Mouse (Mus musculus): ENCODE measurements around the gene Gimap4. TPM values are rescaled to one million over a fixed set of nuclear protein-coding genes. Genes with fewer than 3 reads are reported as not detected.

Gene Gimap4
- polyA plus RNA-seq, 1 experiment from 2014 or later: 10.1 TPM

GRCm38 (mm10) chr6:48658721-48659120 lies 25.6 kb upstream of the Gimap4 start:
- Histone ChIP-seq H3K9me3 (replicated peaks) (no peaks in the 10 kb centered on the region), H3K36me3 (no peaks in the 10 kb centered on the region), H3K4me3 (no peak overlapping the region), H3K4me1 (no peaks in the 10 kb centered on the region), H3K27me3 (ENCODE audit: low read depth, poor library complexity, severe bottlenecking) (no peaks in the 10 kb centered on the region), H3K27ac (no peak overlapping the region)
- 78% methylated on average over 5 of the region's 5 CpGs for WGBS
- DNase-seq (ENCODE audit: low spot score): no peak

DNA sequence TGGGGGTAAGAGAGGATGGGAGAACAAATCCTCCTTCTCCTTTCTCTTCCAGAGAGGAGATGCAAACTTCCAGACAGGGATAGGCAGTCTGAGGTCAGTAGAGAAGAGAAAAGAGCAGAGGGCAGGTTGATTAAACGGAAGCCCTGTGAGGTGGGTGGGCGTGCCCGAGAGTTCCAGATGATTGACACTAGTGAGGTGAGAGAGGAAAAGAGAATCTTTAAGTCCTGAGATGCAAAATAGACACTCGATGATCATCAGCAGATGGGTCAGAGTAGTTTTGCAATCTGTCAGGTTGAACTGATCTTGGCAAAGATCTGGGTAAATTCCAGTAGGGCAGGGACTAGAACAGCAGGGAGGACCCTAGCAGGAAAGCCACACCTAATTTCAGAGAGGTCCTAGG lies 19.6 kb upstream of the Gimap4 start:
- Histone ChIP-seq H3K27me3 (ENCODE audit: low read depth, poor library complexity, severe bottlenecking) (no peaks in the 10 kb centered on the region), H3K36me3 (no peaks in the 10 kb centered on the region), H3K27ac (no peak overlapping the region), H3K4me3 (no peak overlapping the region), H3K4me1 (no peaks in the 10 kb centered on the region), H3K9me3 (replicated peaks) (no peaks in the 10 kb centered on the region)
- 90% methylated on average over 4 of the region's 4 CpGs for WGBS
- DNase-seq (ENCODE audit: low spot score): no peak

DNA sequence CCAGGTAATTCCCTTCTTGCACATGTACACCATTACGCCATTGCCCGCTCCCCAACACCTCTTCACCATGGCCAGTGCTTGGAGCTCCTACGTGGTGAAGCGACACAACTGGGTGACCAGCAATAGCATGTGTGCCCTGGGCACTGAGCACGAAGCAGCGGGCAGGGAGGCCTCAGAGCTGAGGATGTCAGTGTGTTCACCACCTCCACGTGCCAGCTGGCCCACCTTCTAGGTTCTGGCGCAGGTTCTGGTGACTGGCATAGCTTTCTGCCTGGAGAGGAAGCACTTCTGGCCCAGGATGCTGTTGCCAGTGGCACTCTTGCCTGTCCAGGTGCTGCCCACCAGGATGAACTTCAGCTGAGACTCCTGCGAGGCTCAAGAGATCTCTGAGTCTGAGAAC lies 18.9 kb upstream of the Gimap4 start:
- no peak for DNase-seq (ENCODE audit: low spot score)
- H3K27me3 ChIP-seq (ENCODE audit: low read depth, poor library complexity, severe bottlenecking): no peaks in the 10 kb centered on the region
- WGBS: 92% methylated on average over 9 of the region's 9 CpGs
- H3K27ac ChIP-seq: no peak overlapping the region
- H3K36me3 ChIP-seq: no peaks in the 10 kb centered on the region
- no peaks in the 10 kb centered on the region for H3K4me1 ChIP-seq
- no peaks in the 10 kb centered on the region for H3K9me3 ChIP-seq (replicated peaks)
- no peak overlapping the region for H3K4me3 ChIP-seq

GRCm38 (mm10) chr6:48666159-48666586 lies 18.2 kb upstream of the Gimap4 start:
- H3K9me3 ChIP-seq (replicated peaks): no peaks in the 10 kb centered on the region
- H3K4me1 ChIP-seq: no peaks in the 10 kb centered on the region
- no peaks in the 10 kb centered on the region for H3K27me3 ChIP-seq (ENCODE audit: low read depth, poor library complexity, severe bottlenecking)
- no peak overlapping the region for H3K27ac ChIP-seq
- no peak for DNase-seq (ENCODE audit: low spot score)
- WGBS: 49% methylated on average over 7 of the region's 7 CpGs
- H3K36me3 ChIP-seq: no peaks in the 10 kb centered on the region
- no peak overlapping the region for H3K4me3 ChIP-seq

GRCm38 (mm10) chr6:48668022-48668421 lies 16.3 kb upstream of the Gimap4 start:
- Histone ChIP-seq H3K36me3 (no peaks in the 10 kb centered on the region), H3K4me1 (no peaks in the 10 kb centered on the region), H3K27ac (no peak overlapping the region), H3K27me3 (ENCODE audit: low read depth, poor library complexity, severe bottlenecking) (no peaks in the 10 kb centered on the region), H3K9me3 (replicated peaks) (no peaks in the 10 kb centered on the region), H3K4me3 (no peak overlapping the region)
- no peak for DNase-seq (ENCODE audit: low spot score)

GRCm38 (mm10) chr6:48669446-48669969 lies 14.8 kb upstream of the Gimap4 start:
- DNase-seq (ENCODE audit: low spot score): no peak
- Histone ChIP-seq H3K27ac (no peak overlapping the region), H3K4me3 (no peak overlapping the region), H3K27me3 (ENCODE audit: low read depth, poor library complexity, severe bottlenecking) (no peaks in the 10 kb centered on the region), H3K4me1 (no peaks in the 10 kb centered on the region), H3K36me3 (no peaks in the 10 kb centered on the region), H3K9me3 (replicated peaks) (no peaks in the 10 kb centered on the region)
- WGBS: 64% methylated on average over 2 of the region's 2 CpGs

GRCm38 (mm10) chr6:48674291-48675058 lies 9.9 kb upstream of the Gimap4 start:
- no peak for DNase-seq (ENCODE audit: low spot score)
- no peaks in the 10 kb centered on the region for H3K36me3 ChIP-seq
- 95% methylated on average over 9 of the region's 9 CpGs for WGBS
- H3K27me3 ChIP-seq (ENCODE audit: low read depth, poor library complexity, severe bottlenecking): no peaks in the 10 kb centered on the region
- H3K27ac ChIP-seq: no peak overlapping the region
- no peaks in the 10 kb centered on the region for H3K9me3 ChIP-seq (replicated peaks)
- no peak overlapping the region for H3K4me3 ChIP-seq
- peaks cover 7% of the 10 kb centered on the region for H3K4me1 ChIP-seq

DNA sequence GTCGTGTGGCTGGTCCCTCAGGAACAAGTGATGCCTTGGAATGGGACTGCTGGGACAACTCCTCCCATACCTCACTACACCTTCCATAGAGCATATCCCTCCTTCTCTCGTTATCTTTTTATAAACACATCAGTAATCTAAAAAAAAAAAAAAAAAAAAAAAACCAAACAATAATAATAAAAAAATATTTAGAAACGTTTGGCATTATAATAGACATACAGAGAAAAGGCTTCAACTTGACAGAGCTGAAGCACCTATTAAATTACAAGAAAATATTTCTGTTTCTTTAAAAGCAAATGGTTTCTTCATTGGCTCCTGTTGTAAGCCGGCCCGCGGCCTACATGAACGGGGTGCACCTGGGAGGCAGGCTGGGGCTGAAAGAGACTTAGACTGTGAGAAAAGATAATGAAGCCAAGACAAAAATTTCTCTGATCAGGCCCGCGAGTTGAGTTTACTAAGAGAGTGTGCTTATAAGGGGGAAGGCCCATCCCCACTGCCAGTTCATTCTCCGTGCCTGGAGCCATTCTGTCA lies 8.9 kb upstream of the Gimap4 start:
- Histone ChIP-seq H3K4me3 (peak overlapping the region; percentile 35), H3K27me3 (ENCODE audit: low read depth, poor library complexity, severe bottlenecking) (no peaks in the 10 kb centered on the region), H3K9me3 (replicated peaks) (no peaks in the 10 kb centered on the region), H3K27ac (peak overlapping the region; percentile 48), H3K4me1 (peaks cover 7% of the 10 kb centered on the region), H3K36me3 (no peaks in the 10 kb centered on the region)
- WGBS: 62% methylated on average over 10 of the region's 10 CpGs
- peak; percentile 42 for DNase-seq (ENCODE audit: low spot score)

GRCm38 (mm10) chr6:48675931-48676859 lies 8.2 kb upstream of the Gimap4 start, which contains the start of gene Gimap9:
Gene Gimap9 (plus strand): TSS chr6:48676129.
- H3K9me3 ChIP-seq (replicated peaks): no peaks in the 10 kb centered on the region
- no peaks in the 10 kb centered on the region for H3K27me3 ChIP-seq (ENCODE audit: low read depth, poor library complexity, severe bottlenecking)
- H3K4me3 ChIP-seq: peak within 1 kb of the TSS; percentile 35
- DNase-seq (ENCODE audit: low spot score): no peak
- 35% methylated on average over 12 of the region's 13 CpGs for WGBS
- H3K36me3 ChIP-seq: no peaks in the 10 kb centered on the region
- H3K27ac ChIP-seq: peak within 1 kb of the TSS; percentile 48
- peaks cover 7% of the 10 kb centered on the region for H3K4me1 ChIP-seq

- Histone ChIP-seq H3K36me3 (no peaks in the 10 kb centered on the region), H3K27me3 (ENCODE audit: low read depth, poor library complexity, severe bottlenecking) (no peaks in the 10 kb centered on the region), H3K27ac (no peak overlapping the region), H3K9me3 (replicated peaks) (no peaks in the 10 kb centered on the region), H3K4me1 (peaks cover 7% of the 10 kb centered on the region), H3K4me3 (0 out of 2 replicates have a peak overlapping the region, but pooled peaks have one; percentile 35)
- 91% methylated on average over 5 of the region's 5 CpGs for WGBS
- DNase-seq (ENCODE audit: low spot score): no peak
Observed at GRCm38 (mm10) chr6:48676860-48677415, 7.4 kb upstream of the Gimap4 start.

DNA sequence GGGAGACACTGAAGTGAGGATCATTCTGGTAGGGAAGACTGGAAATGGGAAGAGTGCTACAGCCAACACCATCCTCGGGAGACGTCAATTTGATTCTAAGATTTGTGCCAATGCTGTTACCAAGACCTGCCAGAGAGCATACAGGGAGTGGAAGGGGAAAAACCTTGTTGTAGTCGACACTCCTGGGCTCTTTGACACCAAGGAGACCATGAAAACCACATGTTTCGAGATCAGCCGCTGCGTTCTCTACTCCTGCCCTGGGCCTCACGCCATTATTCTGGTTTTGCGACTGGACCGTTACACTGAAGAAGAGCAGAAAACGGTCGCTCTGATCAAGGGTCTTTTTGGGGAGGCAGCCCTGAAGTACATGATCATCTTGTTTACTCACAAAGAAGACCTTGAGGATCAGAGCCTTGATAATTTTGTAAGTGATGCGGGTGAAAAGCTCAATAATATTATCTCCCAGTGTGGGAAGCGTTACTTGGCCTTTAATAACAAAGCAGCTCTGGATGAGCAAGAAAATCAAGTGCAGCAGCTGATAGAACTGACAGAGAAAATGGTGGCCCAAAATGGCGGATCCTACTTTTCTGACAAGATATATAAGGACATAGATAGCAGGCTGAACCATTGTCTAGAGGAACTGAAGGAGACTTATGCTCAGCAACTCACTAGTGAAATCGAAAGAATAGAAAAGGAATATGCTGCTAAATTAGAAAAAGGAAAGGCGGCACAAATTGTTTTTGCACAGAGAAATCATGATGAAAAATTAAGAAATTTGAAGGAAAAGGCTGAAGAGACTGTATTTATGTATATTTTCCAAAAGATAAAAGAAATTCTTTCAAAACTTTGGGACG lies 6.6 kb upstream of the Gimap4 start:
- Histone ChIP-seq H3K4me1 (peaks cover 7% of the 10 kb centered on the region), H3K27ac (no peak overlapping the region), H3K4me3 (no peak overlapping the region), H3K9me3 (replicated peaks) (no peaks in the 10 kb centered on the region), H3K27me3 (ENCODE audit: low read depth, poor library complexity, severe bottlenecking) (no peaks in the 10 kb centered on the region), H3K36me3 (no peaks in the 10 kb centered on the region)
- WGBS: 91% methylated on average over 17 of the region's 17 CpGs
- DNase-seq (ENCODE audit: low spot score): no peak

DNA sequence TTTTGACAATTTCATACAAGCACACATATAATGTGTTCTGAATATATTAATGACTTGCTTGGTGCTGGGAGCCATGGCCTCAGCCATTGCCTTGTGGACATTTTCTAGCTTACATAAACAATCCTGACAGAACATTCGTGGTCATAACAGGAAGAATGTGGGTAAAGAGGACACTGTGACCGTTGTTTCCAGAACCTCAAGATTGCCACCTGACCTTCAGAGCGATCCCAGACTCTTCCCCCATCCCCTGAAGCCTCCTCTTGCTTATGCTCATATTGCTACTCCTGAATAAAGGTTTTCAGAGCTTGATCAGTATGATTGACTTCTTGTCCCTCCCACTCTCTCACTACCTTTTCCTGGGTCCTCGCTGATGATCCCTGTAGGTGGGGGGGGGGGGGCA lies 6.0 kb upstream of the Gimap4 start:
- H3K4me1 ChIP-seq: peaks cover 7% of the 10 kb centered on the region
- no peak overlapping the region for H3K27ac ChIP-seq
- H3K4me3 ChIP-seq: no peak overlapping the region
- H3K9me3 ChIP-seq (replicated peaks): no peaks in the 10 kb centered on the region
- WGBS: 93% methylated on average over 4 of the region's 4 CpGs
- H3K36me3 ChIP-seq: no peaks in the 10 kb centered on the region
- no peak for DNase-seq (ENCODE audit: low spot score)
- no peaks in the 10 kb centered on the region for H3K27me3 ChIP-seq (ENCODE audit: low read depth, poor library complexity, severe bottlenecking)

Measured in limb, embryonic 10.5 days (tissue).